Mouse (Mus musculus): ENCODE results near the gene Sema7a. TPM values are rescaled to one million over a fixed set of nuclear protein-coding genes. Genes with fewer than 3 reads are reported as not detected.

Sema7a gene
- polyA plus RNA-seq, 1 experiment = 1.7 TPM

DNA sequence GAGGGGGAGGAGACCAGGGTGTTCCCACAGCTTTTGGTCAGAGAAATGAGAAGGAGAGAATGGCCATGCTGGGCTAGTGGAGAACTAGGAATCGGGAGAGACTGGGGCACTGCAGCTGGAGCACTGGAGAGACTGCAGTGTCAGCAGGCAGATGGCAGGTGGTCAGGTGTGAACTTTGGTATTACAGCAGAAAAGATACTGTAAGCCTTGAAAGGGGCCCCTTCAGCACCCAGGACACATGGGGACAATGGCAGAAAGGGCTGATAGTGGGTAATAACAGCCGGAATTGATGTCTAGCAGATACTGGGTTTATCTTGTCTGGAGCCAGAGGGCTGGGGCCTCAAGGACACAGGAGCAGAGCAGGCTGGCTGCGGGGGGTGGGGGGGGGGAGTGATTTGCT is 38.9 kb downstream of the Sema7a start:
- H3K36me3 ChIP-seq (ENCODE audit: control insufficient read depth, insufficient read depth, low read length, poor library complexity, severe bottlenecking) = no peaks in the 10 kb centered on the region
- no peaks in the 10 kb centered on the region for H3K4me1 ChIP-seq (ENCODE audit: control insufficient read depth, insufficient read depth, low read length)
- no peak overlapping the region for H3K27ac ChIP-seq (ENCODE audit: insufficient read depth, low read length)
- H3K27me3 ChIP-seq (ENCODE audit: control insufficient read depth, insufficient read depth, low read length, poor library complexity, severe bottlenecking) = no peaks in the 10 kb centered on the region
- no peaks in the 10 kb centered on the region for H3K9me3 ChIP-seq (replicated peaks; ENCODE audit: control insufficient read depth, insufficient read depth, low read length, poor library complexity, severe bottlenecking)
- H3K9ac ChIP-seq (ENCODE audit: low read depth, poor library complexity, severe bottlenecking) = no peak overlapping the region
- no peak for TF ChIP-seq POLR2A (IDR thresholded peaks at IDR 0.05; ENCODE audit: insufficient read depth, low read length)
- no peak for TF ChIP-seq CTCF (IDR thresholded peaks at IDR 0.05; ENCODE audit: low read depth, low read length)
- TF ChIP-seq EP300 (IDR thresholded peaks at IDR 0.05; ENCODE audit: insufficient read depth, low read depth, low read length) = no peak
- no peak overlapping the region for H3K4me3 ChIP-seq (ENCODE audit: low read depth, low read length)

DNA sequence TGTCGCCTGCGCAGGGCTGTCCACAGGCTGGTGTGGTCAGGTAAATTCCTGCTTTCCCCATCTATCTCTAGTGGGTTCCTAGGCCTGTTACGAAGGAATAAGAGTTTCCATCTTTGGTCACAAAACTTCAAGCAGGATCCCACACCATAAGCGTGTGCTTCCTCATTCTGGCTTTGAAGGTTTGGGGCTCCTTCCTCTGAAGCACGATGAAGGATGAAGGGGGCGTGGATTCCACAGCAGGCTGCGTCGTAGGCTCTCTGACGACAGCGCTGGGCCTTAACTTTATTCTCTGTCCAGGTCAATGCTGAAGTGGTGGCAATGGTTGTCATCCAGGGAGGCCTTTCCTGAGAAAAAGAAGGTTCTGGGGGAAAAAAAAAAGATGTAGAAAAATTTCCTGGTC is 40.7 kb downstream of the Sema7a start:
- Histone ChIP-seq H3K4me1 (ENCODE audit: control insufficient read depth, insufficient read depth, low read length) (no peaks in the 10 kb centered on the region), H3K9me3 (replicated peaks; ENCODE audit: control insufficient read depth, insufficient read depth, low read length, poor library complexity, severe bottlenecking) (no peaks in the 10 kb centered on the region), H3K36me3 (ENCODE audit: control insufficient read depth, insufficient read depth, low read length, poor library complexity, severe bottlenecking) (no peaks in the 10 kb centered on the region), H3K27ac (ENCODE audit: insufficient read depth, low read length) (no peak overlapping the region), H3K9ac (ENCODE audit: low read depth, poor library complexity, severe bottlenecking) (no peak overlapping the region), H3K4me3 (ENCODE audit: low read depth, low read length) (no peak overlapping the region), H3K27me3 (ENCODE audit: control insufficient read depth, insufficient read depth, low read length, poor library complexity, severe bottlenecking) (no peaks in the 10 kb centered on the region)
- TF ChIP-seq POLR2A (IDR thresholded peaks at IDR 0.05; ENCODE audit: insufficient read depth, low read length) = no peak
- TF ChIP-seq EP300 (IDR thresholded peaks at IDR 0.05; ENCODE audit: insufficient read depth, low read depth, low read length) = no peak
- TF ChIP-seq CTCF (IDR thresholded peaks at IDR 0.05; ENCODE audit: low read depth, low read length) = no peak

DNA sequence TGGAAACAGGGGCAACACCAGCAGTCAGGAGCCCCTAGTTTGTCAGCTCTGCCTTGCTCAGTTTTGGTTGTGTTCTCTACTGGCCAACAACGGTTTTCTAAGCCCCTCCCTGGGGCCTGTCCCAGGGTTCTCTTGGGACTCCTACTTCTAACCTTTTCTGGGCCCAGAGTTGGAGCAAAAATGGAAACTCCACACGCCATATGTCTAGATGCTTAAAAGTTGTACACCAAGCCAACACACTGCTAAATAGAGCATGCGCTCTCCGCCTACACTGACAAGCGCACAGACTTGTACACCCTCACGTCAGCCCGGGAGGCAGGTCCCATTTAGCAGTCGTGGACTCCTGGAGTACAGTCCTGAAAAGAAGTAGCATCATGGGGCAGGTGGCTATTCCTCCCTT is 45.4 kb downstream of the Sema7a start:
- no peak overlapping the region for H3K27ac ChIP-seq (ENCODE audit: insufficient read depth, low read length)
- no peak for TF ChIP-seq EP300 (IDR thresholded peaks at IDR 0.05; ENCODE audit: insufficient read depth, low read depth, low read length)
- no peak for TF ChIP-seq CTCF (IDR thresholded peaks at IDR 0.05; ENCODE audit: low read depth, low read length)
- TF ChIP-seq POLR2A (IDR thresholded peaks at IDR 0.05; ENCODE audit: insufficient read depth, low read length) = no peak
- H3K4me3 ChIP-seq (ENCODE audit: low read depth, low read length) = no peak overlapping the region
- H3K9ac ChIP-seq (ENCODE audit: low read depth, poor library complexity, severe bottlenecking) = no peak overlapping the region
- no peaks in the 10 kb centered on the region for H3K36me3 ChIP-seq (ENCODE audit: control insufficient read depth, insufficient read depth, low read length, poor library complexity, severe bottlenecking)
- H3K4me1 ChIP-seq (ENCODE audit: control insufficient read depth, insufficient read depth, low read length) = no peaks in the 10 kb centered on the region
- H3K27me3 ChIP-seq (ENCODE audit: control insufficient read depth, insufficient read depth, low read length, poor library complexity, severe bottlenecking) = no peaks in the 10 kb centered on the region
- H3K9me3 ChIP-seq (replicated peaks; ENCODE audit: control insufficient read depth, insufficient read depth, low read length, poor library complexity, severe bottlenecking) = no peaks in the 10 kb centered on the region

DNA sequence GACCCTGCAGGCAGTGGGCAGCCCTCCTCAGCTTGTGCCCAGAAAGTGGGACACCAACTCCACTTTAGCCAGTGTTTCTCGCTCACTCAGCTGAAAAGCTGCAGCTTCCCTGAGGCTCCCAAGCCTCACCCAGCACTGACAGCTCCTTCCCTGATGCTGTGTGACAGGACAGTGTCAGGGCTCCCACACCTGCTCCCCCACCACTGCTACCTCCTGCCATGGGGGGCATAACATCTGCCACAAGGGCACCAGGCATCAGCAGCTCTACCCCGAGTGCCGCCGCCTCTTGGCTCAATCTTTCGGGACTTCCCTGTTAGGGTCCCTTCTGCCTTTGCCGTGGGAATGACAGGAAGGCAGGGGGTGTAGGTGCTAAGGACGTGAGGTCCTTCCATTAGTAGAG is 46.4 kb downstream of the Sema7a start:
- H3K27ac ChIP-seq (ENCODE audit: insufficient read depth, low read length) = no peak overlapping the region
- no peak overlapping the region for H3K9ac ChIP-seq (ENCODE audit: low read depth, poor library complexity, severe bottlenecking)
- no peaks in the 10 kb centered on the region for H3K36me3 ChIP-seq (ENCODE audit: control insufficient read depth, insufficient read depth, low read length, poor library complexity, severe bottlenecking)
- no peaks in the 10 kb centered on the region for H3K4me1 ChIP-seq (ENCODE audit: control insufficient read depth, insufficient read depth, low read length)
- no peak overlapping the region for H3K4me3 ChIP-seq (ENCODE audit: low read depth, low read length)
- no peaks in the 10 kb centered on the region for H3K9me3 ChIP-seq (replicated peaks; ENCODE audit: control insufficient read depth, insufficient read depth, low read length, poor library complexity, severe bottlenecking)
- no peaks in the 10 kb centered on the region for H3K27me3 ChIP-seq (ENCODE audit: control insufficient read depth, insufficient read depth, low read length, poor library complexity, severe bottlenecking)
- TF ChIP-seq CTCF (IDR thresholded peaks at IDR 0.05; ENCODE audit: low read depth, low read length) (no peak), POLR2A (IDR thresholded peaks at IDR 0.05; ENCODE audit: insufficient read depth, low read length) (no peak), EP300 (IDR thresholded peaks at IDR 0.05; ENCODE audit: insufficient read depth, low read depth, low read length) (no peak)

DNA sequence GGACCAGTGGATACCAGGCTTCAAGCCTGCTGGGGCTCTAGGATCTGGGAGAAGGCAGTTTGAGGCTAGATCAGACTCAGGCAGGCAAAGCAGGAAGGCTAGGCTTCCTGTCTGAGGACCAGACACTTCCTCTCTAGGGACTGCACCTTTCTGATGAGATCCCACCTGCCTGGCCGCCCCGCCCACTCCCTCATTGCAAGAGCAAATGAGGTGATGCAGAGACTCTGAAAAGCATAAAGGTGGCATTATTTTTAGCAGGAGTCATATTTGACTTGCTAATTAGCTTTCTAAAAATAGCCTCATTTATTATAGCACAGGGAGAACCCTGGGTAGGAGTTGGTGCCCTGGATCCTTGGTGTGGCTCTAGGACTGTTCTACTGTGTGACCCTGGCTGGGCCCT is 48.2 kb downstream of the Sema7a start:
- no peaks in the 10 kb centered on the region for H3K36me3 ChIP-seq (ENCODE audit: control insufficient read depth, insufficient read depth, low read length, poor library complexity, severe bottlenecking)
- H3K4me3 ChIP-seq (ENCODE audit: low read depth, low read length) = no peak overlapping the region
- no peaks in the 10 kb centered on the region for H3K27me3 ChIP-seq (ENCODE audit: control insufficient read depth, insufficient read depth, low read length, poor library complexity, severe bottlenecking)
- H3K9me3 ChIP-seq (replicated peaks; ENCODE audit: control insufficient read depth, insufficient read depth, low read length, poor library complexity, severe bottlenecking) = no peaks in the 10 kb centered on the region
- H3K27ac ChIP-seq (ENCODE audit: insufficient read depth, low read length) = no peak overlapping the region
- no peaks in the 10 kb centered on the region for H3K4me1 ChIP-seq (ENCODE audit: control insufficient read depth, insufficient read depth, low read length)
- no peak overlapping the region for H3K9ac ChIP-seq (ENCODE audit: low read depth, poor library complexity, severe bottlenecking)
- TF ChIP-seq EP300 (IDR thresholded peaks at IDR 0.05; ENCODE audit: insufficient read depth, low read depth, low read length) = no peak
- no peak for TF ChIP-seq POLR2A (IDR thresholded peaks at IDR 0.05; ENCODE audit: insufficient read depth, low read length)
- TF ChIP-seq CTCF (IDR thresholded peaks at IDR 0.05; ENCODE audit: low read depth, low read length) = no peak

DNA sequence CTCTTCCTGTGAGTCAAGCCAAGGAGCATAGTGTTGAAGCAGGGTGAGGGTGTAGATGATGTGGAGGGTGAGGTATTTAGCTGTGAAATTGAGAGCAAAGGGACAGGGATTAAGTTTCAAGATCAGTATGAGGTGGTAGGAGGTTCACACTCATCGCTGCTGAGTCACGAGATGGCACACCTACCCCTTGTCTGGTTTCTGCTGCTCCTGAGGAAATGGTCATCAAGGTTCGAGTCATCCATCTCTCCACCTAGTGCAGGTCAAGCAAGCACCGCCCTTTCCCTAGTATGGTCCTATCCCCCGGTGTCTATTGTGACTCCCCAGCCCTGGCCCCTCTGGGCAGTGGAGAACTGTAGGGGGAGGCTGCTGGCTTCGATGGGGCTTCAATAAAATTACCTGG is 49.4 kb downstream of the Sema7a start:
- Histone ChIP-seq H3K27ac (ENCODE audit: insufficient read depth, low read length) (no peak overlapping the region), H3K36me3 (ENCODE audit: control insufficient read depth, insufficient read depth, low read length, poor library complexity, severe bottlenecking) (no peaks in the 10 kb centered on the region), H3K4me1 (ENCODE audit: control insufficient read depth, insufficient read depth, low read length) (no peaks in the 10 kb centered on the region), H3K4me3 (ENCODE audit: low read depth, low read length) (no peak overlapping the region), H3K27me3 (ENCODE audit: control insufficient read depth, insufficient read depth, low read length, poor library complexity, severe bottlenecking) (no peaks in the 10 kb centered on the region), H3K9ac (ENCODE audit: low read depth, poor library complexity, severe bottlenecking) (no peak overlapping the region), H3K9me3 (replicated peaks; ENCODE audit: control insufficient read depth, insufficient read depth, low read length, poor library complexity, severe bottlenecking) (no peaks in the 10 kb centered on the region)
- TF ChIP-seq CTCF (IDR thresholded peaks at IDR 0.05; ENCODE audit: low read depth, low read length) = no peak
- TF ChIP-seq EP300 (IDR thresholded peaks at IDR 0.05; ENCODE audit: insufficient read depth, low read depth, low read length) = no peak
- no peak for TF ChIP-seq POLR2A (IDR thresholded peaks at IDR 0.05; ENCODE audit: insufficient read depth, low read length)
